Mouse (Mus musculus): ENCODE measurements at regions not wholly inside any gene's neighbourhood (a gene's known extent, or its start where the extent isn't known, plus 50 kb on each side); places are given as distances from the start of the nearest gene placed in this dataset.

DNA sequence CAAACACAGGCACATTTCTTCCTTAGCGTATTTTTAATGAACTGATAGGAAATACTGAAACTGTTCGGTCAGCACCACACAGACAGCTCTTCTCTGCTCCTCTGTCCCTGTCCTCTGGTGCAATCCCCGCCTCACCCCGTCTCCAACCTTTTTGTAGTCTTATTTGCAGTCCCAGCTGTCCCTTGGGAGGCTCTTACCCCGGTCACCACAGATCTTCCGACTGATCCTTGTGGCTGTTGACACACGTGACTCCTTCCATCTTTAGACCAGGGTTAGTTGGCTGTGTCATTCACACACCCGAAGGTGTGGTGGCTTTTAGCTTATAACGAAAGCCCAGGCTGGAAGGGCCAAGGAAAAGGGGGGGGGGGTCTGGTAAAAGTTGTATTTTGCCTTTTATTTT lies 56.4 kb downstream of the Cyp26a1 start:
- ATAC-seq (ENCODE audit: extremely low read depth, insufficient number of reproducible peaks, low FRiP score, poor library complexity, severe bottlenecking), result no peak

DNA sequence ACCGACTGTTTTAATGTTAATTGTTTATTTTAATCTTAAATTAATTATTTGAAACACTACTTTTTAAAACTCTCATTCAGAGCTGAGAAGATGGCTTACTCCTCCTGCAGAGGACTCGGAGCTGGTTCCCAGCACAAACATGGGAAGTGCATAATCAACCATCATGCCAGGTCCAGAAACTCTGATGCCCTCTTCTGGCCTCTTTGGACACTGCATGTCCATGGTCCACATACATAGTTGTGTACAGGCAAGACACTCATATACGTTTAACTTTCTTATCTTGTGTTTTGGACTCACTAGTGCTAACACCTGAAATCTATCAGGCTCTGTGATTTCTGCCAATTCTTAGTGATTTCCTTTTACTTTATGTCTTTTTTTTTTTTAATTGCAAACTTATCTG lies 57.8 kb downstream of the Cyp26a1 start:
- no peak for ATAC-seq (ENCODE audit: extremely low read depth, insufficient number of reproducible peaks, low FRiP score, poor library complexity, severe bottlenecking)

DNA sequence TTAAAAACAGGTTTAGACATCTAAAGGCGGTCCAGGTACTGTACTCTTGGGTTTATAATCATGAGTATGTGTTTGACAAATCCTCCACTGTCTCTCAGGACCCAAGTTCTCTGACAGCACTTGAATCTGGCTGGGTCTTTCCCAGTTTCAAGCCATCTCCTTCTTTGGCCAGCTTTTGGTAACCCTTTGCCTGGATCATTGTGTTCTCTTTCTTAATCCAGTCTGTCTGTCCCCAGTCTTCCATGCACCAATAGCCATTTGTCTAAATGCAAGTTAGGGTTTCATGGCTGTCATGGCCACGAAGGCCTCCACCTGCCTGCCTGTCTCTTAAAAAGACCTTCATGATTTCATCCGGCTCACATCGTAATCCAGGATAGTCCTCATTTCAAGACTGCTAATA lies 71.8 kb downstream of the Cyp26a1 start:
- ATAC-seq (ENCODE audit: extremely low read depth, insufficient number of reproducible peaks, low FRiP score, poor library complexity, severe bottlenecking), result no peak

DNA sequence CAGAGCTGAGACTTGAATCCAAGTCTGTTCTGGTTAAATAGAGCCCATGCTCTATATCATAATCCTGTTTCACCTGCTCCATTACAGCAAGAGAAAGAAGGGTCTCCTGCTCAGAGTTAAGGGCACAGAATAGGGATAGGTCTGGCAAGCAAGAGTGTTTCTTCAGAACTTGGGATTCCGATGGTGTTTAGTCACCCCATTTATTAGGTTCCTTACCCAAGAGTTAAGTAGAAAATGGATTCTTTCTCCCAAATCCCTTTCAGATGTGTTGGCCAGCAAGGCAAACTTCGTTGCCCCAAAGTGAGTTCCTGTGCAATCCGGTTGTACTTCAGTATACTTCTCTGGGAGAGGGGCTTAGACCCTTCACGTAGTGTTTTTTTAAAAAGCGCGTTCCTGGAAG lies 74.4 kb downstream of the Cyp26a1 start:
- no peak for ATAC-seq (ENCODE audit: extremely low read depth, insufficient number of reproducible peaks, low FRiP score, poor library complexity, severe bottlenecking)

- ATAC-seq (ENCODE audit: extremely low read depth, insufficient number of reproducible peaks, low FRiP score, poor library complexity, severe bottlenecking), result no peak
These were observed 77.0 kb downstream of the Cyp26a1 start for GRCm38 (mm10) chr19:37774551-37774950.

- ATAC-seq (ENCODE audit: extremely low read depth, insufficient number of reproducible peaks, low FRiP score, poor library complexity, severe bottlenecking), result no peak
These were observed 77.4 kb downstream of the Cyp26a1 start for GRCm38 (mm10) chr19:37774966-37775365.

DNA sequence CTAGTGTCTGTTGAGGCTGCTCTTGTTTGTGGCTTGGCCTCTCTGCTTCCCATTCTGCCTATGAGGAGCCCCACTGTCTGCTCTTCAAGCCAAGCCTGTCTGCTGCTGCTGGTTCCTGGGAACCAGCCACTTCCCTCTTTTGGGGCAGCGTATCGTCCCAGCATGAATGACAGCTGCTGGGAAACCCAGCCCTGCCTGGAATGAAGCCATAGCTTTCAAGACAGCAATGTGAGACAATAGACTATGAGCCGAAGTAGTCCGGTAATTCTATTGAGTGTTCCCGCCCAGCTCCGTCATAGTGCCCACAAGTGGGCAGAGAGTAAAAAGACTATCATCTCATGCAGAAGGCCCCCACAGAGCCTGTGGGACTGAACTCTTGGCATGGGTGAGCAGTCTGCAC lies 80.4 kb downstream of the Cyp26a1 start:
- no peak for ATAC-seq (ENCODE audit: extremely low read depth, insufficient number of reproducible peaks, low FRiP score, poor library complexity, severe bottlenecking)

GRCm38 (mm10) chr19:37778568-37778967 lies 81.0 kb downstream of the Cyp26a1 start:
- no peak for ATAC-seq (ENCODE audit: extremely low read depth, insufficient number of reproducible peaks, low FRiP score, poor library complexity, severe bottlenecking)

DNA sequence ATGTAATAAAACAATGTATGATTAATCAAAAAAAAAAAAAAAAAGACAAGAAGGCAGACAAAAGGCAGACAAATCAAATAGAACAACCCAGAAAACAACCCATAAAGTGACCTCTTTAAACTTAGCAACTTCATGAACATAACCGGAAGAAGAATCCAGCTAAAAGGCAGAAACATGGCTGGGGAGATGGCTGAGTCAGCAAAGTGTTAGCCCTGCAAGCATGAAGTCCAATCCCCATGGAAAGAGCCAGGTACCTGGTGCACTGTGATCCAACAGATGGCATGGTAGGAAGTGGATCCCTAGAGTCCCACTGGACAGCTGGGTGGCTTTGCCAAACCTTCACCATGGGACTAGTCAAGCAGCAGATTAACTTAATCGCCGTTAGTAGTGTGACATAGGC lies 90.9 kb downstream of the Cyp26a1 start:
- no peak for ATAC-seq (ENCODE audit: extremely low read depth, insufficient number of reproducible peaks, low FRiP score, poor library complexity, severe bottlenecking)

DNA sequence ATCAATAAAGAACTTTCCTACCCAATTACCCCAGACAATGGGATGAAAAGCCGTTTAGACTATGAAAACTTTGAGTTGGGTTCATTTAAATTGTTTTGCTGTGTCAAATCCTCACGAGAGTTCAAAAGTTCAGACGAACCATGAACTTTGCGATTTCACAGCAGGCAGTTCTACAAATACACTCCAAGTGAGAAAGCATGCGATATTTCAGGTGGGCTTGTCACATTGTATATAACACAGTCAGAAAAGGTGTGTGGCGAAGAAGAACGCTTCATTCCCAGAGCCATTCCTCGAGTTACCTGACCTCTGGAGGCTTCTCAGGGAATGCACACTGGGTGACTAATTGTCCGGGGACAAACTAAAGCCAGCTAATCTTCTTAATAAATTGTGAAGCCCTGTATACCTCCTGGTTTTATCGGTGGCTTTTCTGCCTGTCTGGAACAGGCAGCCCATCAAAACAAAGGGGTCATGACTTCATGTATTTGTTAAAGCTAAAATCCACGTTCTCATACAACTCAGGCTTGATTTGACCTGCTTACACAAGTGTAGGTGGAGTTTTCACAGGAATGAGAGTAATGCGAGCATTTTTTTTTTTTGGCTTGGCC lies 92.1 kb downstream of the Cyp26a1 start:
- no peak for ATAC-seq (ENCODE audit: extremely low read depth, insufficient number of reproducible peaks, low FRiP score, poor library complexity, severe bottlenecking)

DNA sequence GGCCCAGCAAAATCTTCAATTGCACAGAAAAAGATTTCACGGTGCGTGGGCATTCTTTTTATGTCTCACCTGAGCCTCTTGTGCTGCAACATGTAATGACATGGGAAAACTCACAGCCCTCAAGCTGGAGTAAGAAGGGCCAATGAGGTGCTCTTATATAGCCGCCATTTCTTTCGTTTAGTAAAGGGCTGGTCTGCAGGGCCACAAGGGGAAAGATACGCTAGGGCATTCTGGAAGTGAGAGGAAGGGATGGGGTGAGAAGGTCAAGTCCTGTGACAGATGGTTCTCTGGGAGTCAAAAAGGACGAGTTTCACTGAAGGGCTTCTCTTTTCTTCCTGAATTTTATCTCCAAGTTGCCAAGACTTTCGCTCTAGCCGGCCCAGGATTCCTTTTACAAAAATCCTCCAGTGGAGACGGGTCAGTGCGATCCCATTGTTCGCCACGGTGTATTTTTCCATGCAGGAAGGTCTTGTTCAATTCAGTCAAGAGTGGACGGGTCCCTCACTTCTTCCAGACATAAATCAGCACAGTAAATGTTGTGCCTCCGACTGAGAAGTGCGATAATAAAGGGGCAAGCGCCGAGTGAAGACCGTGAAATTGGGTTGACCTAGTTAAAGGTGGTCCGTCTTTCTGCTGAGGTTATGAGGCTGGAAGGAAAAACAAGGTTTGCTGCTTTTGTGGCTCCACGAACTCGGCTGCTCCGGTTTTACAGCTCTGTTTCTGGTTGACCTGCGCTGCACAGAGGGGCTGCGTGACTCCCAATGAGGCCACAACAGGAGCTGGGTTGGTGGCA lies 92.9 kb downstream of the Cyp26a1 start:
- ATAC-seq (ENCODE audit: extremely low read depth, insufficient number of reproducible peaks, low FRiP score, poor library complexity, severe bottlenecking), result no peak

GRCm38 (mm10) chr19:37793176-37793575 lies 95.6 kb downstream of the Cyp26a1 start:
- no peak for ATAC-seq (ENCODE audit: extremely low read depth, insufficient number of reproducible peaks, low FRiP score, poor library complexity, severe bottlenecking)

- no peak for ATAC-seq (ENCODE audit: extremely low read depth, insufficient number of reproducible peaks, low FRiP score, poor library complexity, severe bottlenecking)
These were observed 98.2 kb downstream of the Cyp26a1 start for GRCm38 (mm10) chr19:37795552-37796343.

DNA sequence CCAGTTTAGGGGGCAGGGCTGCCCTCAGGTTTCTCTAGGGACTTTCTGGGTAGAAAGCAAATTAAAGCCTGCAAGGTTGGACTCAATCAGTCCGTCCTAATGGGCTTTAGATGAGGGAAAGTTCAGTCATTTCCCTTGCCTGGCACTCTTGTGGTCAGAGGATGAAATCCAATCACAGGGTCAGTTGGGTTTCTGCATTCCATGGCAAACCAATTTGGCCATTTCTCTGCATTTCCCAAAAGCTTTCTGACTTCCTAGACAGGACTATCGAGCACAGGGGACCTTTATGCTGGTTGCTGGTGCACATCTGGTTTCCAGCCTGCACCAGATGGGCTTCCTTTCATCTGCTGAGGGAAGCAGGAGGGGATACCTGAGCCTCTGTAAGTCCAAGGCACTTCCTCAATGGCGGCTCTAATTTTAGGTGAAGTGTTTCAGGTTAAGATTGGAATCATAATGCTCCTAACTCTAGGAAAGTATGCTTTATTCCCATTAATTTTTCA lies 102.6 kb downstream of the Cyp26a1 start:
- no peak for ATAC-seq (ENCODE audit: extremely low read depth, insufficient number of reproducible peaks, low FRiP score, poor library complexity, severe bottlenecking)

DNA sequence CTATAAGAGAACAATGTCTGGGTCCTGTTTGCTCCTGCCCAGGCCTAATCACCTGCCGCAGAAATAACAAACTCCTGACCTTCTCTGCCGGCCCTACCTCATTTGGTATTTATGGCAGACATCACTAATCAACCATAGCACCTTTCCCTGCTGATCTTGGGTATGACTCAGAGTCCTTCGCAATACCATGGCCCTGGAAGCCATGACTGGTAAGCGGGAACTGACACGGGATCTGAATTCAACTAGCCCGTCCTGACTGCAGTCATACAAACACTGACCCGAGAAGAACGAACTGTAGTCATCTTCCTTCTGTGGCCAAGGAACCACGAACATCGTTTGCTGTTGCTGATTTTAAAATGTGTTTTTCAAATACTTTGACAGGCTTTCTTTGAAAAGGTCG lies 112.1 kb downstream of the Cyp26a1 start:
- no peak for ATAC-seq (ENCODE audit: extremely low read depth, insufficient number of reproducible peaks, low FRiP score, poor library complexity, severe bottlenecking)

DNA sequence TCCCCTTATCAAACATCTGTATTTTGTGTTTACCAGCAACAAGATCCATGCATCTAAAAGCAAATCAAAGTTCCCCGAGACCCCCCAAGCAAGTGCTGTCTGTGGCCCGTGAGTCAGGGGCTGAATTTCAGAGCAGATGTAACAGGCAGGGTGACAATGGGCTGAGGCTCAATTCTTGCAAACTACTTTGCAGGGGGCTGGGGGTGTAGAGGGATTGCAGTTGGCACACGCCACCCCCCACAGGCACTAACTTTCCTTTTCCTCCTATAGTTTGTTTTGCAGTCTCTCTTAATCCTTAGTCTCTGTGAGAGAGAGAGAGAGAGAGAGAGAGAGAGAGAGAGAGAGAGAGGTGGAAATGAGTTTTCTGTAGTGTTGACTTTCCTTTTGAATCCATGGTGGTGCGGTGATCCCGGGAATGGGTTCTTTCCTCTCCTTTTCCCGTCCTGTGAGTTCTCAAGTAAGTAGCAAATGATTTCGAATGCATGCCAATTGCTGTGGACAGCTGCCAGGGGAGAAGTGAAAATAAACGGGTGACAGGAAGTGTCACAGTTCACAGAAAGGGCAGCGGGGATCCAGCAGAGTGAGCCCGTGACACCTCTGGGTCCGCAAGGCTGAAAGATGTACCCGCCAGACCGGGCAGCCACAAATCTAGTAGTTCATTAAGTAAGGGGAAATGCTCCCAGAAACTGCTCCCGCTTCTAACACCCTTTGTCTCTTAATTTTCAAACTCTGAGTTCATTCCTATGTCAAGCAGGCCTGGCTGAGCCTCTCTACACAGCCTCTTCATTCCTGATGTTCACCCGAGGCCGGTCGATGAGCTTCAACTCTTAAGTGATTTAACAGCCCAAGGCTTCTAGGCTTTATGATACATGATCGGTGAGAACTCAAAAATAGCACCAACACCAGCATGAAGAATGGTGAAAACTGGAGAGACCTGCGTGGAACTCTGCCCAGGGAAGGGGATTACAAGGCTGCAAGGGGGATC lies 116.8 kb downstream of the Cyp26a1 start:
- ATAC-seq (ENCODE audit: extremely low read depth, insufficient number of reproducible peaks, low FRiP score, poor library complexity, severe bottlenecking), result peak; percentile 48; the same call in 1 of the 2 replicates

DNA sequence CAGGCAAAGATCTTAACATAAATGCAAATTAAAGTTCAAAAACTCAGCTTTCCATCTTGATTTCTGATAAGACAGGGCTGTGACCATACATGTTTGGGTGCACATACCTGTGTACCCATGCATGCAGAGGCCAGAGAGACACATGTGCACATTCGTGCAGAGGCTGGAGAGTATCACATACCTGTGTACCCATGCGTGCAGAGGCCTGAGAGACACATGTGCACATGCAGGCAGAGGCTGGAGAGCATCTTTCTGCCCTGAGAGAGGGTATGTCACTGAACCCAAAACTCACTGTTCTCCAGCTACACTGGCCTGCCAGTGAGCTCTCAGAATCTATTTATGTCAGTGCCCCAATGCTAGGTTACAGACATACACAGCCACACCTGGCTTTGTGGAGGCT lies 118.0 kb downstream of the Cyp26a1 start:
- no peak for ATAC-seq (ENCODE audit: extremely low read depth, insufficient number of reproducible peaks, low FRiP score, poor library complexity, severe bottlenecking)

DNA sequence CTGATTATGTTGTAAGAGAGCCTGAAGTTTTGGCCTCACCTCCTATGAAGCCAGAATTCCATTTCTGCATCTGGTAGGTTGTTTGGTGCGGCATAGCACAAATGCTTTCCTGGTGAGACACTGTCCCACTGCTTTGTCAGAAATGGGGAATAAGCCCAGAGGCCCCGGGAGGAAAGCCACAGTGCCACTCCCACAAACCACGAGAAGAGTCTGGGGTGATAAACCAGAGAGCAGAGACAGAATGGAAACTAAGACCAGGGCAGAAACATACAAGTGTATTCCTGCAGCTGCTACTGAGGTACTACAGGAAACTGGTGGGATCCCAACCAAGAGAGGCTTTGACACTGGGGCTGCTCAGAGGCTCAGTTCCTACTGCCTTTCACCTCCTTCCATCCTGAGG lies 123.6 kb downstream of the Cyp26a1 start:
- no peak for ATAC-seq (ENCODE audit: extremely low read depth, insufficient number of reproducible peaks, low FRiP score, poor library complexity, severe bottlenecking)
